Mouse (Mus musculus) liver, embryonic 12.5 days (tissue): ENCODE measurements around the gene Lrrc75b. TPM values are rescaled to one million over a fixed set of nuclear protein-coding genes. Genes with fewer than 3 reads are reported as not detected.

Experiments used
- ATAC-seq: fragments of 200-750 bp; cut with Nextera tagmentation; 2 replicates; pipeline ENCODE4 v1.8.0; 2017; ENCODE audit warnings: moderate number of reproducible peaks, mild to moderate bottlenecking, moderate library complexity
- H3K27ac ChIP-seq: fragments of 300-500 bp; sonication (generic); 2 replicates; pipeline ENCODE4 v1.5.1; 2016; ENCODE audit warnings: mild to moderate bottlenecking
- H3K27me3 ChIP-seq: fragments of 300-500 bp; sonication (generic); replicated peaks from 2 replicates; pipeline ENCODE4 v1.6.1; 2016; ENCODE audit warnings: mild to moderate bottlenecking, moderate library complexity
- H3K36me3 ChIP-seq: fragments of 300-500 bp; sonication (generic); 2 replicates; pipeline ENCODE4 v1.6.1; 2016; ENCODE audit warnings: mild to moderate bottlenecking, moderate library complexity
- H3K4me1 ChIP-seq: fragments of 300-500 bp; sonication (generic); 2 replicates; pipeline ENCODE4 v1.6.1; 2016
- H3K4me2 ChIP-seq: fragments of 300-500 bp; sonication (generic); 2 replicates; pipeline ENCODE4 v1.6.1; 2016; ENCODE audit warnings: mild to moderate bottlenecking, moderate library complexity
- H3K4me3 ChIP-seq: fragments of 300-500 bp; sonication (generic); 2 replicates; pipeline ENCODE4 v1.5.1; 2016; ENCODE audit warnings: mild to moderate bottlenecking, moderate library complexity
- H3K9ac ChIP-seq: fragments of 300-500 bp; sonication (generic); 2 replicates; pipeline ENCODE4 v1.6.1; 2016; ENCODE audit warnings: mild to moderate bottlenecking, moderate library complexity
- H3K9me3 ChIP-seq: fragments of 300-500 bp; sonication (generic); replicated peaks from 2 replicates; pipeline ENCODE4 v1.6.1; 2016; ENCODE audit warnings: mild to moderate bottlenecking, moderate library complexity
- WGBS: fragments of 180-500 bp; shearing (Covaris S2); methylation state at CpG from one replicate; pipeline ENCODE4 v1.1.7; 2016; ENCODE audit not compliant: insufficient replicate concordance; 5-methylcytosine and 5-hydroxymethylcytosine counted together
- polyA plus RNA-seq: library from polyadenylated mRNA; unstranded; fragments of >200 nt; fragmentation: Nextera tagmentation; extraction: Ambion mirVana; gene quantifications from 2 replicates; pipeline ENCODE4 v1.2.1, GENCODE M21; 2016

Lrrc75b gene
- polyA plus RNA-seq, 1 experiment from 2014 or later: 0.12 TPM

DNA sequence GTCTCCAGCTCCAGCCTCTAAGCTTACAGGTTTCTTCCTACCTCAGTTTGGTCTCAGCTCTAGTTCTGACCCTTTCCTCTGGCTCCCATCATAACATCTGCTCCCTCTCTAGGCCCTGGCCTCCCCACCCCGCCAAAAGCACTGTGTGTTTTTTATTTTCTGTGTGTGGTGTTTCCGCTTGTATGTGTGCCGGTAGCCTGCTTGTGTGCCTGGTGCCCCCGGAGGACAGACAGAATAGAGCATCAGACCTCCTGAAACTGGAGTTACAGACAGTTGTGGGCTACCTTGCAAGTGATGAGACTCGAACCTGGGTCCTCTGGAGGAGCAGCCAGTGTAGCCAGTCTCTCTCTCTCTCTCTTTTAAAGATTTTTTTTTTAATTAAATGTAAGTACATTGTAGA lies 6.2 kb upstream of the Lrrc75b start:
- Histone ChIP-seq H3K27me3 (peaks cover 30% of the 10 kb centered on the region), H3K4me1 (peaks cover 39% of the 10 kb centered on the region), H3K4me2 (no peak overlapping the region), H3K4me3 (no peak overlapping the region), H3K27ac (peak overlapping the region; percentile 52; the same call in 1 of the 2 replicates), H3K9me3 (no peaks in the 10 kb centered on the region), H3K9ac (no peak overlapping the region), H3K36me3 (no peaks in the 10 kb centered on the region)
- WGBS: 42% methylated on average over 5 of the region's 5 CpGs
- no peak for ATAC-seq

DNA sequence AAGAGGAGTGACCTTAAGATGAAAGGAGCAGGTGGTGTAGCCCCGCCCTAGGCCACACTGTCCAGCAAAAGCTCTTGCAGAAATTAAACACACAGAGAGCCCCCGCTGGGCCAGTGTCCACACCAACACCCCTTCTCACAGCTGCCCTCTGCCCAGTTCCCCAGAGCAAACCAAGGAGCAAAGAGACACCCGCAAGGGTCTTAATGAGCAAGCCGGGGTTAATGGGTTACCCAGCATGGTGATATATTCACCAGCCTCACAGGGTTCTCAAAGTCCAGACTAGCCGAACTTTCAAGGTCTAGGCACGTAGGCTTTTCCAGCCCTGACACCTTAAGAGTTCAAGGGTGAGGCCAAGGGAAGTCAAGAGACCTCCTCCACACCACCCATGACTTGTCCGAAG lies 5.8 kb upstream of the Lrrc75b start:
- no peak overlapping the region for H3K4me3 ChIP-seq
- H3K9me3 ChIP-seq: no peaks in the 10 kb centered on the region

DNA sequence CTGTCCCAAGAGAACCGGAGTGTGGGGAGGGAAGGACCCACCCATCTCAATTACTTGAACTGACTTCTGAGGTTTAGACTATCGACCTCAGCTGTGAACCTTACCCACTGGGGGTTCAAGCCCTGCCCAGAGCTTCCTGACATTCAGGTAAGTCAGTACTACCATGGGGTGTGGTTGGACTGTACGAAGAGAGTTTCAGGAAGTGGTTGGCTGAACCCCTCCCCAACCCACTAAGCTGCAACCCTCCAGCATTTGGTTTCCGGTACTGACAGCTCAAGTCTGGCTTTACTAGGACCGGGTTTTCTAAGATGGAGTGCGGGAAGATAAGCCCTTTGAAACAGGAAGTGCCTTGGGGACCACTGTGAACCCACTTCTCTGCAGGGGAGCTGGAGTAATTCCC lies 5.3 kb upstream of the Lrrc75b start:
- ATAC-seq: peak; percentile 24; the same call in 1 of the 2 replicates
- peak overlapping the region; percentile 6; the same call in 1 of the 2 replicates for H3K4me2 ChIP-seq
- peak overlapping the region; percentile 52; the same call in 1 of the 2 replicates for H3K27ac ChIP-seq
- no peak overlapping the region for H3K9ac ChIP-seq
- H3K27me3 ChIP-seq: peaks cover 39% of the 10 kb centered on the region
- WGBS: 16% methylated on average over 6 of the region's 6 CpGs
- H3K4me1 ChIP-seq: peaks cover 37% of the 10 kb centered on the region
- no peaks in the 10 kb centered on the region for H3K36me3 ChIP-seq
- no peak overlapping the region for H3K4me3 ChIP-seq
- no peaks in the 10 kb centered on the region for H3K9me3 ChIP-seq

More for the DNA sequence above, 5.8 kb upstream of the Lrrc75b start:
- 27% methylated on average over 7 of the region's 7 CpGs for WGBS
- H3K36me3 ChIP-seq: no peaks in the 10 kb centered on the region
- H3K27me3 ChIP-seq: peaks cover 34% of the 10 kb centered on the region
- peak overlapping the region; percentile 52; the same call in 1 of the 2 replicates for H3K27ac ChIP-seq
- H3K9ac ChIP-seq: no peak overlapping the region
- H3K4me2 ChIP-seq: peak overlapping the region; percentile 6; the same call in 1 of the 2 replicates
- peaks cover 37% of the 10 kb centered on the region for H3K4me1 ChIP-seq
- ATAC-seq: peak; percentile 17; the same call in 1 of the 2 replicates

DNA sequence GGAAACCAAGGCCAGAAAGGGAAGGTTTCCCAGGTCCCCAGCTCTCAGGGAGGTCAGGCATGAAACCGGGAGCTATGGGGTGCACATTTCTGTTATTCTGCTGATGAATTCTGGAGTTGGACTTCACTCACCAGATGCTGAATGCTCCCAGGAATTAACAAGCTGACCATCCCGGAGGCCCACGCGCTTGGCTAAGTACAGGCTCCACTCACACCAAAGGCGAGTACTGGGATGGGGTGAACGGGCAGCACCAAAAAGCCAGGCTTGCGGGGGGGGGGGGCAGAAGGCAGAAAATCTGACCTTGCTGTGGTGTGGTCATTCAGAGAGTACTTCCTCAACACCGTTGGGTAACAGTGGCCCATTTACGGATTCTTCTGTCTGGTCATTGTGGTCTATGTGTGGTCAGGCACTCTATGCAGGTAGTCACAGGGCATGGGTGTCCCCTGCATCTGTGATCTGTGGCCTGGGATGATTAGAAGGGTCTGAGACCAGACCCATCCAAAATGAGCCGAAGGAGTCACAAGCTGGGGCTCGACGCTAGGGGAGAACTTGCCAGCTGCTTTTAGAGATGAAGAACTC lies 4.6 kb upstream of the Lrrc75b start:
- H3K9me3 ChIP-seq: no peaks in the 10 kb centered on the region
- no peak overlapping the region for H3K4me2 ChIP-seq
- peaks cover 42% of the 10 kb centered on the region for H3K4me1 ChIP-seq
- H3K36me3 ChIP-seq: no peaks in the 10 kb centered on the region
- no peak overlapping the region for H3K27ac ChIP-seq
- ATAC-seq: no peak
- WGBS: 45% methylated on average over 12 of the region's 12 CpGs
- H3K27me3 ChIP-seq: peaks cover 45% of the 10 kb centered on the region
- no peak overlapping the region for H3K4me3 ChIP-seq
- H3K9ac ChIP-seq: no peak overlapping the region

DNA sequence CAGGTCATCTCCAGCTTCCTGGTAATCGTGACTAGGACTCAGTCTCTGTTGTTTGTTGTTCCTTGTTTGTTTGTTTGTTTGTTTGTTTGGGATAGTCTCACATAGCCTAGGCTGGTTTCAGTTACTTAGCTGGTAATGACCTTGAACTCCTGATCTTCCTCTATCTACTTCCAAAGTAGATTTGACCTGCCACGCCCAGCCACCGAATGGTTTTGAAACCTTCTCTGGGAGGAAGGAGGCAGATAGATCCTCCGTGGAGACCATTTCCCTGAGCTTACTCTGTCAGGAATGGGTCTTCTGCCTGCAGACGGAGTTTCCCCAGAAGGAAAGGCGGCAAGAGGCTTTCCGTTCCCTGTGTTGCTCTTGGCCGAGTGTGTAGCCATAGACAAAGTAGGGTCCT lies 2.5 kb upstream of the Lrrc75b start:
- no peak for ATAC-seq
- Histone ChIP-seq H3K4me2 (no peak overlapping the region), H3K27me3 (peaks cover 67% of the 10 kb centered on the region), H3K4me1 (peaks cover 29% of the 10 kb centered on the region), H3K36me3 (no peaks in the 10 kb centered on the region), H3K9me3 (no peaks in the 10 kb centered on the region), H3K9ac (no peak overlapping the region), H3K4me3 (no peak overlapping the region), H3K27ac (no peak overlapping the region)
- 59% methylated on average over 8 of the region's 8 CpGs for WGBS

DNA sequence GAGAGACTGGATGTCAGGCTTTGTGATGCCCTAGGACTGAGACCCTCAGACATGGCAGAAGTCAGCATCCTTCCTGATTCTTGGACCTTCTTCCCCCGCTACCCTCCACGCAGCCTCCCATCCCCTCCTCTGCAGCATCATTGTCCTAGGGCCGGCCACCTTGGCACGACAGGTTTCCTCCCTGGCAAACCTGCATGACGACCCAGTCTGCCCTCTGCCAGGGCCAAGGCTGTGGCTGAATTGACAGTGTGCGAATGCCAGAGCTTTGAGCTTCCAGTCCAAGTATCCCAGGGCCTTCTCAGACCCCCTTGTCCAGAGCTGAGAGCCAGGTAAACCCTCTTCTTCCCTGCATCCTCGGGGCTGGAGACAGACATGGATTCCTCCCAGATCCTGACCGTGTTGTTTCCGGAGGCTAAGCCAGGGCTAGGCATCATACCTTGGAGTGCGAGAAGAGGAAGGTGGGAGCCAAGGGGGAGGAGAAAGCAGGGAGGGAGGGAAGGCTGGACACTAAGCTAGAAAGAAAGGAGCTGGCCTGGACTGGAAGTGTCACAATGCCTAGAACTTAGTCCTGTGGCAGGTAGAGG lies 1.0 kb upstream of the Lrrc75b start, which contains the start of gene Ggt1:
Gene Ggt1 (plus strand): TSS at position 534 of the 584 bp plus-strand sequence.
- Histone ChIP-seq H3K9ac (no peak within 1 kb of the TSS), H3K36me3 (no peaks in the 10 kb centered on the region), H3K4me1 (peaks cover 28% of the 10 kb centered on the region), H3K27me3 (peaks cover 81% of the 10 kb centered on the region), H3K4me3 (no peak within 1 kb of the TSS; the same call in 1 of the 2 replicates), H3K27ac (no peak within 1 kb of the TSS), H3K4me2 (peak within 1 kb of the TSS; percentile 69), H3K9me3 (no peaks in the 10 kb centered on the region)
- 46% methylated on average over 10 of the region's 10 CpGs for WGBS
- ATAC-seq: no peak

DNA sequence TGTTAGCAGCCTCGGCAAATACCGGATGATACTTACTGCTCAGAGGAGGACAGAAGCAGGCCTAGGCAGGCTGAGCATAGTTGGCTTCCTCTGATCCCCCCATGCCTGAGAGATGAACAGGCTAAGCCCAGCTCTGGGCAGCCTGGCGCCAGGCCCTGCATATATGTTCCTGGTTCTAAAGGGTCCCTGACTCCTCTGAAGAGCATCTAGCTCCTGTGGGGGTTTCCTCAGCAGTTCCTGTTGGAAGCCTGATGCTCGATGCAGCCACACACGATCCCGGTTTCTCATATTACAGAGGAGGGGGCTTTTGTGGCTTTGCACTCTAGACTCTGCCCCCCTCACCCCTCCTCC lies 394 bp upstream of the Lrrc75b start:
- ATAC-seq: no peak

DNA sequence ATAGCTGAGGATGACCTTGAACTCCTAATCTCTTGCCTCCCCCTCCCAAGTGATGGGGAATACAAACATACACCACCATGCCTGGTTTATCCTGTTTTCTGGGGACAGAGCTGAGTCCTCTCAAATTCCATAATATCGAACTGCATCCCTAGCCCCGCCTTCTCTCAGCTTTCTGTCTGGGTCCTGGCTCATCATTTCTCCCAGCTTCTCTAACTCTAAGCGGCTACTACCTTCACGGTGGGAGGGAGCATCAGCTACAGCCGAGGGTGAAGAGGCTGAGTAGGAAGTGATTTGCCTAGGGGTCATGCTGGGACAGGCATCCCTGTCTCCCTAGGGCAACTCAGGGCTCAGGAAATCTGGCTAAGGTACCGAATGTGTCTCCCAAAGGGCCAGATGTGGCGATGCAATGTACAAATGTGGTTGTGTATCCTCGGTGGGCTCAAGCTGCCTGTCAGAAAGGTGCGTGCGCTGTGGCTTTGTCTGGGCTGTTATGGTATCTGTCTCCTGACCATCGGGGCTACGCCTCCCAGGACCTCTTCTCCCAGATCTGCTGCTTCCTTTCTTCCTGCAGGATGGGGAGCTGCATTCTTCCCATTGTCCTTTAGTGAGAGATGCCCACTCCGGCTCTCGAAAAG lies 972 bp downstream of the Lrrc75b start:
- peaks cover 15% of the 10 kb centered on the region for H3K4me1 ChIP-seq
- no peak overlapping the region for H3K27ac ChIP-seq
- no peaks in the 10 kb centered on the region for H3K9me3 ChIP-seq
- no peaks in the 10 kb centered on the region for H3K36me3 ChIP-seq
- no peak overlapping the region for H3K9ac ChIP-seq
- WGBS: 6% methylated on average over 14 of the region's 14 CpGs
- peak overlapping the region; percentile 69 for H3K4me2 ChIP-seq
- H3K4me3 ChIP-seq: no peak overlapping the region
- ATAC-seq: no peak
- peaks cover 80% of the 10 kb centered on the region for H3K27me3 ChIP-seq

More for the DNA sequence above, 394 bp upstream of the Lrrc75b start:
- Histone ChIP-seq H3K27me3 (peaks cover 85% of the 10 kb centered on the region), H3K9me3 (no peaks in the 10 kb centered on the region), H3K4me3 (no peak overlapping the region; the same call in 1 of the 2 replicates), H3K4me1 (peaks cover 22% of the 10 kb centered on the region), H3K36me3 (no peaks in the 10 kb centered on the region), H3K4me2 (peak overlapping the region; percentile 69), H3K9ac (no peak overlapping the region), H3K27ac (no peak overlapping the region)
- WGBS: 16% methylated on average over 6 of the region's 6 CpGs

DNA sequence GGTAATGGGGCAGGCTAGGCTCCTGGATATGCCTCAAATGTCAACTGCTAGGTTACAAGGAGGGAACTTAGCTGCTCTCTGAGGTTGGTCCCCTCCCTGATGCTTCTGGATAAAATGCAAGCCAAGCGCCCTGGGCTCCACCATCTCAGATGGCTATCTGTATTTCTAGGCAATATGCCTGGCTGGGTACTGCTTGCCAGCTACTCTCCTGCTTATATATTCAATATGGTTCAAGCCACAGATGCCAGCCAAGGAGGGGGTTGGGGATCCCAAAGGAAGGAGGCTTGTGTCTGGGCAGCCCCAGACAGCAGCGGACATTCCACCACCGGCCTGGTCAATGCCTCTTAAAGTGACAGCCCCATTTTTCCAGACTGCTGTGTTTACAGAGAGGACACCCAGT lies 1.6 kb downstream of the Lrrc75b start:
- Histone ChIP-seq H3K4me1 (peaks cover 12% of the 10 kb centered on the region), H3K27me3 (peaks cover 74% of the 10 kb centered on the region), H3K4me3 (no peak overlapping the region), H3K27ac (no peak overlapping the region), H3K9ac (no peak overlapping the region), H3K9me3 (no peaks in the 10 kb centered on the region), H3K36me3 (no peaks in the 10 kb centered on the region), H3K4me2 (no peak overlapping the region)
- 26% methylated on average over 3 of the region's 3 CpGs for WGBS
- ATAC-seq: no peak

DNA sequence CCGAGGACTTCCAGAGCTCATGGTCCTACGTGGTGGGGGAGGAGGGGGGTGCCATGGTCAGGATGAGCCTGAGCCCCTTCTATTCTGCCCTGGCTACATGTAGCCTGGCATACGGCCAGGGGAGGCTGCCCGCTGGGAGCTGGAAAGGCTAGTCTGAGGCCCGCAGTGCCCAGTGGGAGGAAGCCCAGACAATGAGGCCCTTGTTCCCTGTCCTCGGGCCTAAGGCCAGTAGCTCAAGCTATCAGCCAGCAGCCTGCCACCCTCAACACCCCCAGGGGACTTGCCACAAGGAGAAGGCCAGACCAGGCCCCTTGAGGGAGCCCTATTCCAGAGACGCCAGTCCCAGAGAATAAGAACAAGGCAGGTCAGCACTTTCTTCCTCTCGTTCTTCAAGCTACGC lies 4.1 kb downstream of the Lrrc75b start:
- no peak for ATAC-seq
- H3K9ac ChIP-seq: no peak overlapping the region
- no peak overlapping the region for H3K4me3 ChIP-seq
- no peaks in the 10 kb centered on the region for H3K36me3 ChIP-seq
- no peak overlapping the region for H3K27ac ChIP-seq
- peaks cover 52% of the 10 kb centered on the region for H3K27me3 ChIP-seq
- peaks cover 16% of the 10 kb centered on the region for H3K4me1 ChIP-seq
- no peaks in the 10 kb centered on the region for H3K9me3 ChIP-seq
- 71% methylated on average over 9 of the region's 9 CpGs for WGBS
- no peak overlapping the region for H3K4me2 ChIP-seq

DNA sequence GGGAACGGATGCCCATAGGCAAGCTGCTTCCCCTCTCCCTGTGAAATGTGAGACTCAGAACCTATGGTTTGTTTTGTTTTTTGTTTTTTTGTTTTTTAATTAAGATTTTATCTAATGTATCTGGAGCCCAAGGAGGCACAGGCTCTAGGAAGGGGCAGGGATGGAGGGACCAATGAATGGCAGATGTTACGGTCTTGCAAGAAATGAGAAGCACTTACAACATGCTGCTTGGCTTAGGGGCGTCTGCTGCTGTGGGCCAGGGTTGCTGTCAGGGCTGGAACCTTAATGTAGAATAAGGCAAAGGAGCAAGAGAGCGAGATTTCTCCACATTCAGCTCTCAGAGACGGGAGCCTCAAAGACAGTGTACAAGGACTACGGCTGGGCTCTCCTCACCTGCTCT lies 4.6 kb downstream of the Lrrc75b start:
- Histone ChIP-seq H3K36me3 (no peaks in the 10 kb centered on the region), H3K9me3 (no peaks in the 10 kb centered on the region), H3K27me3 (peaks cover 47% of the 10 kb centered on the region), H3K4me3 (no peak overlapping the region), H3K9ac (no peak overlapping the region), H3K4me1 (peaks cover 19% of the 10 kb centered on the region), H3K4me2 (no peak overlapping the region), H3K27ac (no peak overlapping the region)
- no peak for ATAC-seq
- 76% methylated on average over 6 of the region's 6 CpGs for WGBS

DNA sequence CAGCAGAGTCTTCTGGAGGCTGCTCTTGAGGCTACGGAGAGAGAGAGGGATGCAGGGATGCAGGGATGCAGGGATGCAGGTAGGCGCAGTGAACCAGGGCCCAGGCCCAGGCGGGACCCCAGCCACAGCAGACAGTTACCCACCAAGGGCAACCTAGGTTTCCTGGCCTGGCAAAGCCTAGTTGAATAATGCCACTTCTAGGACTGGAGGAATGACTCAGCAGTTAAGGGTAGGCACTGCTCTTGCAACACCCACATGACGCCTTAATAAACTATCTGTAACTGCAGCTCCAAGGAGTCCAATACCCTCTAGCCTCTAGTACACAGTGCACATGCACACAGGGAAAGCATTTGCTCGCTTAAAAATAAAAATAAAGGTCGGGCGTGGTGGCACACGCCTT lies 6.0 kb downstream of the Lrrc75b start:
- Histone ChIP-seq H3K36me3 (no peaks in the 10 kb centered on the region), H3K27me3 (peaks cover 33% of the 10 kb centered on the region), H3K4me3 (no peak overlapping the region), H3K4me1 (peaks cover 12% of the 10 kb centered on the region), H3K27ac (no peak overlapping the region), H3K9me3 (no peaks in the 10 kb centered on the region), H3K4me2 (no peak overlapping the region), H3K9ac (no peak overlapping the region)
- ATAC-seq: 0 out of 2 replicates have a peak, but pooled peaks have one; percentile 50
- 67% methylated on average over 8 of the region's 8 CpGs for WGBS
